Mouse (Mus musculus) CH12.LX (cell line): ENCODE data around the gene Lonp1. TPM values are rescaled to one million over a fixed set of nuclear protein-coding genes. Genes with fewer than 3 reads are reported as not detected.
A peak's percentile ranks its signal among the peaks of the same experiment; 100 is the strongest.

Experiments
- DNase-seq: peaks from one replicate; pipeline ENCODE4 v3.0.0-alpha.2; 2013; ENCODE audit errors: extremely low read depth
- H3K27ac ChIP-seq: 2 replicates; pipeline ENCODE4 v1.5.1; 2012; ENCODE audit warnings: low read depth, mild to moderate bottlenecking, control low read depth, moderate library complexity; ENCODE audit not compliant: insufficient read depth
- H3K27me3 ChIP-seq: replicated peaks from 2 replicates; pipeline ENCODE3; 2012; ENCODE audit warnings: inconsistent platforms
- H3K36me3 ChIP-seq, 2 experiments: replicated peaks in 1 of 2; 2 replicates each; pipeline versions ENCODE3 to v1.6.1; 2012; ENCODE audit warnings: inconsistent platforms in 1 of 2, low read length in 1 of 2, mild to moderate bottlenecking in 1 of 2, mixed read lengths in 1 of 2, moderate library complexity in 1 of 2; ENCODE audit not compliant: control insufficient read depth in 1 of 2, insufficient read depth in 1 of 2
- H3K4me1 ChIP-seq, 2 experiments: 2 replicates each; pipeline ENCODE4 v1.6.1; 2012; ENCODE audit warnings: inconsistent platforms in 1 of 2, moderate library complexity in 1 of 2; ENCODE audit not compliant: insufficient read depth in 2 of 2, control insufficient read depth in 1 of 2
- H3K4me2 ChIP-seq: 2 replicates; pipeline ENCODE4 v1.6.1; 2012; ENCODE audit warnings: low read depth, mild to moderate bottlenecking, control low read depth; ENCODE audit not compliant: poor library complexity, insufficient read depth, severe bottlenecking
- H3K4me3 ChIP-seq, 3 experiments: fragments of 150-350 bp in 1 of 3; sonication (generic) in 1 of 3; replicated peaks in 1 of 3; 2 replicates each; pipeline versions ENCODE3 to v1.5.1; 2011 to 2012; ENCODE audit warnings: low read depth in 2 of 3, low read length in 2 of 3, mild to moderate bottlenecking in 2 of 3, moderate library complexity in 2 of 3, control low read depth in 1 of 3, improper control_type of control experiment in 1 of 3, inconsistent platforms in 1 of 3, mixed read lengths in 1 of 3; ENCODE audit not compliant: poor library complexity in 1 of 3
- H3K79me2 ChIP-seq: replicated peaks from 2 replicates; pipeline ENCODE4 v1.6.1; 2012; ENCODE audit warnings: mild to moderate bottlenecking, moderate library complexity; ENCODE audit not compliant: control insufficient read depth, poor library complexity, insufficient read depth, severe bottlenecking; ENCODE audit errors: extremely low read depth
- H3K9ac ChIP-seq: 2 replicates; pipeline ENCODE4 v1.6.1; 2012; ENCODE audit warnings: low read depth, mild to moderate bottlenecking, control low read depth, moderate library complexity; ENCODE audit not compliant: insufficient read depth
- H3K9me3 ChIP-seq: replicated peaks from 2 replicates; pipeline ENCODE3; 2012; ENCODE audit warnings: low read length, inconsistent platforms, mixed read lengths
- BHLHE40 ChIP-seq: IDR thresholded peaks from 2 replicates; pipeline ENCODE4 v1.6.1; 2011; ENCODE audit warnings: mild to moderate bottlenecking, low read depth, low read length, improper control_type of control experiment
- CHD2 ChIP-seq: IDR thresholded peaks from 2 replicates; pipeline ENCODE4 v1.6.1; 2011; ENCODE audit warnings: low read length, improper control_type of control experiment
- CTCF ChIP-seq, 2 experiments: IDR thresholded peaks in 1 of 2; conservative IDR thresholded peaks in 1 of 2; 2 replicates each; pipeline ENCODE4 v1.5.1; 2011 to 2012; ENCODE audit warnings: low read depth in 2 of 2, low read length in 2 of 2, improper control_type of control experiment in 1 of 2, inconsistent platforms in 1 of 2, mild to moderate bottlenecking in 1 of 2, moderate library complexity in 1 of 2
- E2F4 ChIP-seq: IDR thresholded peaks from 2 replicates; pipeline ENCODE4 v1.6.1; 2011; ENCODE audit warnings: low read depth, low read length, improper control_type of control experiment; ENCODE audit not compliant: insufficient replicate concordance
- EP300 ChIP-seq: IDR thresholded peaks from 2 replicates; pipeline ENCODE4 v1.6.1; 2011; ENCODE audit warnings: low read length, improper control_type of control experiment
- ETS1 ChIP-seq: conservative IDR thresholded peaks from 2 replicates; pipeline ENCODE4 v1.6.1; 2012; ENCODE audit warnings: low read depth, mild to moderate bottlenecking, inconsistent platforms, low read length, improper control_type of control experiment, moderate library complexity
- GABPA ChIP-seq: IDR thresholded peaks from 2 replicates; pipeline ENCODE4 v1.6.1; 2012; ENCODE audit warnings: low read depth, low read length, improper control_type of control experiment, inconsistent platforms; ENCODE audit not compliant: insufficient replicate concordance
- IRF4 ChIP-seq: IDR thresholded peaks from 2 replicates; pipeline ENCODE4 v1.6.1; 2014; ENCODE audit warnings: low read depth, mild to moderate bottlenecking, inconsistent platforms, low read length, improper control_type of control experiment
- KAT2A ChIP-seq: IDR thresholded peaks from 2 replicates; pipeline ENCODE4 v1.6.1; 2012; ENCODE audit warnings: low read length, improper control_type of control experiment, inconsistent platforms; ENCODE audit not compliant: insufficient replicate concordance
- MAFK ChIP-seq: IDR thresholded peaks from 2 replicates; pipeline ENCODE4 v1.6.1; 2011; ENCODE audit warnings: low read length, improper control_type of control experiment; ENCODE audit not compliant: insufficient replicate concordance
- MAZ ChIP-seq: IDR thresholded peaks from 2 replicates; pipeline ENCODE4 v1.6.1; 2012; ENCODE audit warnings: low read depth, mild to moderate bottlenecking, inconsistent platforms, low read length, improper control_type of control experiment, moderate library complexity
- MXI1 ChIP-seq: IDR thresholded peaks from 2 replicates; pipeline ENCODE4 v1.6.1; 2011; ENCODE audit warnings: mild to moderate bottlenecking, low read depth, low read length, improper control_type of control experiment
- NELFE ChIP-seq: IDR thresholded peaks from 2 replicates; pipeline ENCODE4 v1.6.1; 2011; ENCODE audit warnings: low read depth, low read length, improper control_type of control experiment
- POLR2A ChIP-seq: IDR thresholded peaks from 2 replicates; pipeline ENCODE4 v1.6.1; 2011; ENCODE audit warnings: low read depth, mild to moderate bottlenecking, improper control_type of control experiment, low read length
- RCOR1 ChIP-seq: conservative IDR thresholded peaks from 2 replicates; pipeline ENCODE4 v1.6.1; 2012; ENCODE audit warnings: low read depth, mild to moderate bottlenecking, inconsistent platforms, low read length, improper control_type of control experiment
- SIN3A ChIP-seq: IDR thresholded peaks from 2 replicates; pipeline ENCODE4 v1.6.1; 2012; ENCODE audit warnings: low read length, improper control_type of control experiment, inconsistent platforms
- TBP ChIP-seq: conservative IDR thresholded peaks from 2 replicates; pipeline ENCODE4 v1.6.1; 2011; ENCODE audit warnings: low read depth, low read length, improper control_type of control experiment
- TCF12 ChIP-seq: IDR thresholded peaks from 2 replicates; pipeline ENCODE4 v1.6.1; 2014; ENCODE audit warnings: low read depth, mild to moderate bottlenecking, inconsistent platforms, low read length, improper control_type of control experiment
- USF1 ChIP-seq: IDR thresholded peaks from 2 replicates; pipeline ENCODE4 v1.6.1; 2014; ENCODE audit warnings: low read depth, mild to moderate bottlenecking, inconsistent platforms, low read length, improper control_type of control experiment
- ZNF384 ChIP-seq: IDR thresholded peaks from 2 replicates; pipeline ENCODE4 v1.6.1; 2012; ENCODE audit warnings: low read depth, low read length, improper control_type of control experiment, inconsistent platforms
- dilution Hi-C: fragments of 300-500 bp; cut with MboI; formaldehyde crosslinking; loops from 2 replicates; pipeline ENCODE4 v1.14.3; 2020; ENCODE audit warnings: low sequenced_read_pairs; ENCODE audit not compliant: extremely low pct_unique_long_range_greater_than_20kb, extremely low pct_ligation_motif_present
- in situ Hi-C: fragments of 300-500 bp; cut with MboI; formaldehyde crosslinking; loops from 3 replicates; pipeline ENCODE4 v1.14.3; 2019; ENCODE audit warnings: low sequenced_read_pairs, low pct_ligation_motif_present, low pct_unique_long_range_greater_than_20kb, mixed read lengths
- polyA plus RNA-seq: library from polyadenylated mRNA; unstranded; fragments of >175 nt; gene quantifications from 2 replicates; pipeline ENCODE4 v1.2.1, GENCODE M21; 2012; ENCODE audit warnings: low read depth; ENCODE audit not compliant: insufficient read length
- total RNA-seq, 2 experiments: library from RNA; depleted of rRNA; stranded (reverse); fragments of 300-350 nt in 1 of 2; fragments of >200 nt in 1 of 2; gene quantifications; 2 replicates each; pipeline ENCODE4 v1.2.3; 2012 to 2014

Gene Lonp1
- total and polyA plus RNA-seq, 3 experiments, result 69.6 to 151 (median 99.4) TPM

- H3K27me3 ChIP-seq, result no peaks in the 10 kb centered on the region
- H3K9ac ChIP-seq, result no peak overlapping the region
- TF ChIP-seq BHLHE40 (no peak), CTCF (conservative IDR thresholded peaks at IDR 0.05 in 1 of 2, IDR thresholded peaks at IDR 0.05 in 1 of 2; ENCODE audit: low read depth in 2 of 2, low read length in 2 of 2) (no peak), USF1 (no peak), KAT2A (no peak), E2F4 (no peak), ETS1 (no peak), GABPA (no peak), MAFK (no peak), IRF4 (no peak), TCF12 (no peak)
- no peak overlapping the region for H3K4me2 ChIP-seq
- DNase-seq, result peak; percentile 71
- H3K36me3 ChIP-seq, result peaks cover 39 to 47% of the 10 kb centered on the region in 2 experiments
- dilution Hi-C loops, result no loop called here
- H3K79me2 ChIP-seq, result peaks cover 54% of the 10 kb centered on the region
- in situ Hi-C loops, result no loop called here
- no peak overlapping the region for H3K27ac ChIP-seq
- peaks cover 21 to 64% of the 10 kb centered on the region in 2 experiments for H3K4me1 ChIP-seq
- H3K4me3 ChIP-seq, result no peak overlapping the region
- H3K9me3 ChIP-seq, result no peaks in the 10 kb centered on the region
These were observed 14.7 kb downstream of the Lonp1 start for GRCm38 (mm10) chr17:56611861-56612564.

DNA sequence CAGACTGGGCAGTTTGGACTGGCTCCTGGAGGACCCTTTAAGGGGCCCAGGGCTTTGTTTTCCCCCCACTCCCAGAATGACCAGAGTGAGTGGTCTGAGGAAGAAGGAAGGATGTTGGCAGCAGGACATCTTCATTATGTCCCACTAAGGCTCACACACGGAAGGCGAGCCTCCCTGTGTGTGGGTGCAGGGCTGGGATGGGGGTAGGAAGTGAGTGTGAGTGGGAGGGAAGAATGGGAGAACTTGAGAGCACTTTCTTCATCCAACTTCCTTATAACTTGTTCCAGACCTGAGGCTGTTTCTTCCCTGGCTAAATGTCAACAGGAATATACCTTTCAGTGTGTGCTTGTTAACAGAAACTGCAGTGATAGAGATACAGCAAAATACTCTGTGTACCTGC is 15.4 kb downstream of the Lonp1 start:
- in situ Hi-C loops, result no loop called here
- Histone ChIP-seq H3K9me3 (no peaks in the 10 kb centered on the region), H3K9ac (no peak overlapping the region), H3K27me3 (no peaks in the 10 kb centered on the region), H3K27ac (no peak overlapping the region), H3K4me1 (peaks cover 18 to 60% of the 10 kb centered on the region in 2 experiments), H3K4me3 (no peak overlapping the region), H3K79me2 (peaks cover 51% of the 10 kb centered on the region), H3K4me2 (no peak overlapping the region), H3K36me3 (peaks cover 39 to 47% of the 10 kb centered on the region in 2 experiments)
- dilution Hi-C loops, result no loop called here
- DNase-seq, result no peak
- no peak for TF ChIP-seq MXI1
- no peak for TF ChIP-seq MAZ
- TF ChIP-seq SIN3A, result no peak
- TF ChIP-seq ETS1, result no peak
- TF ChIP-seq POLR2A, result no peak
- TF ChIP-seq TCF12, result no peak
- no peak for TF ChIP-seq CHD2
- no peak for TF ChIP-seq TBP
- TF ChIP-seq KAT2A, result no peak
- TF ChIP-seq EP300, result no peak
- TF ChIP-seq CTCF (conservative IDR thresholded peaks at IDR 0.05 in 1 of 2, IDR thresholded peaks at IDR 0.05 in 1 of 2; ENCODE audit: low read depth in 2 of 2, low read length in 2 of 2), result no peak
- TF ChIP-seq ZNF384, result no peak
- TF ChIP-seq NELFE, result no peak
- no peak for TF ChIP-seq GABPA
- no peak for TF ChIP-seq RCOR1
